Comparison of ENCODE assay signal across 9 mouse cellular contexts in genomic region chr12:61524183-61524651, GRCm38 (mm10). TPM values are rescaled to one million over a fixed set of nuclear protein-coding genes. Genes with fewer than 3 reads are reported as not detected.
DNase-seq lines count a peak whose midpoint lies in the region; ATAC-seq and TF ChIP-seq lines count a peak whose summit lies in the region.
"Had no signal": no experiment of that assay in that cellular context is flagged by ENCODE, and none has a peak within 500 bp of the region (broad histone marks: within the 10 kb centered on the region; RNA-seq: fewer than 3 reads in every experiment).

No protein-coding gene starts in this region.

- H3K4me1 ChIP-seq in heart, embryonic 12.5 days (replicated peaks): peaks cover 20% of the 10 kb centered on the region
- H3K4me1 ChIP-seq in olfactory bulb, adult 2 months (ENCODE audit: control insufficient read depth, insufficient read depth, low read length): peaks cover 7% of the 10 kb centered on the region; the same call in 1 of the 2 replicates

- peaks cover 51% of the 10 kb centered on the region for H3K27me3 ChIP-seq in heart, embryonic 12.5 days (replicated peaks)

- H3K4me2 ChIP-seq in heart, embryonic 12.5 days: peak overlapping the region; percentile 98

- TF ChIP-seq POLR2A in olfactory bulb, adult 2 months (IDR thresholded peaks at IDR 0.05; ENCODE audit: insufficient read depth, low read depth, low read length): no peak

- H3K27ac ChIP-seq in heart, embryonic 12.5 days (ENCODE audit: poor library complexity, severe bottlenecking): no peak overlapping the region
- H3K27ac ChIP-seq in olfactory bulb, adult 2 months (ENCODE audit: insufficient read depth, low read depth, low read length): peak overlapping the region; percentile 43; the same call in 1 of the 2 replicates

- no peaks in the 10 kb centered on the region for H3K9me3 ChIP-seq in heart, embryonic 12.5 days (replicated peaks)

- H3K4me3 ChIP-seq in heart, embryonic 12.5 days: peak overlapping the region; percentile 70
- H3K4me3 ChIP-seq in olfactory bulb, adult 2 months (ENCODE audit: insufficient read depth, low read depth, low read length): peak overlapping the region; percentile 95

- WGBS in heart, embryonic 12.5 days: under 1% methylated on average over 33 of the region's 33 CpGs
- under 1% methylated on average over 33 of the region's 33 CpGs for WGBS in olfactory bulb, adult 2 months

- ATAC-seq in heart, embryonic 12.5 days (ENCODE audit: insufficient number of reproducible peaks, low FRiP score): no peak

- intact Hi-C loops in left cerebral cortex, postnatal 14 days (cut with DNase I): loop anchor here (10.0 kb wide), 1 partner anchor 1729 kb away; no protein-coding TSS in a partner anchor

- no peak for TF ChIP-seq CTCF in olfactory bulb, adult 2 months (IDR thresholded peaks at IDR 0.05; ENCODE audit: insufficient read depth, low read depth, low read length)

- no peaks in the 10 kb centered on the region for H3K36me3 ChIP-seq in heart, embryonic 12.5 days

- no peak for DNase-seq in heart, adult 9 months (ENCODE audit: low spot score in 2 of 2)
- peak; percentile 73 for DNase-seq in brain, adult 2 months (ENCODE audit: low read depth, low spot score)
- peak; percentile 34 for DNase-seq in forelimb bud, embryonic 11.5 days (ENCODE audit: low read depth, low spot score)
- peak; percentile 55 to 60 for DNase-seq in left cerebral cortex, postnatal 14 days (ENCODE audit: low spot score in 2 of 2)
- no peak for DNase-seq in thymus, postnatal 36 days
- DNase-seq in spleen, postnatal 10 days (ENCODE audit: low spot score in 2 of 2): no peak

- peak overlapping the region; percentile 45; the same call in 1 of the 2 replicates for H3K9ac ChIP-seq in heart, embryonic 12.5 days

RNA-seq across cellular contexts. Expression of gene Lrfn5, which starts 1.3 kb away (rescaled TPM):
- 0.22 and 0.38 TPM in 2 replicates for polyA plus RNA-seq in heart, embryonic 12.5 days (2016; fragmentation: Nextera tagmentation; extraction: Ambion mirVana)
- total RNA-seq in left cerebral cortex, postnatal 14 days (2021): 100 to 1,000 TPM; 120 to 130 TPM
- not detected in 2 replicates for polyA plus RNA-seq in olfactory bulb, adult 2 months (2012; ENCODE audit: insufficient read depth, insufficient read length, low replicate concordance, missing spikeins)
- total RNA-seq: MEL had no signal

Comparison
In these comparisons a context has a peak if more than half of its experiments do, and no peak if none do; other contexts are left out.
1. DNase-seq: peak in brain, adult 2 months (single experiment), forelimb bud, embryonic 11.5 days (single experiment) and left cerebral cortex, postnatal 14 days (2 of 2); none in heart, adult 9 months (0 of 2), thymus, postnatal 36 days (0 of 2) and spleen, postnatal 10 days (0 of 2).